Mouse (Mus musculus): ENCODE measurements around the gene Smim12. TPM values are rescaled to one million over a fixed set of nuclear protein-coding genes. Genes with fewer than 3 reads are reported as not detected.

Gene Smim12
- polyA plus RNA-seq, 1 experiment from 2014 or later: 33.9 TPM

DNA sequence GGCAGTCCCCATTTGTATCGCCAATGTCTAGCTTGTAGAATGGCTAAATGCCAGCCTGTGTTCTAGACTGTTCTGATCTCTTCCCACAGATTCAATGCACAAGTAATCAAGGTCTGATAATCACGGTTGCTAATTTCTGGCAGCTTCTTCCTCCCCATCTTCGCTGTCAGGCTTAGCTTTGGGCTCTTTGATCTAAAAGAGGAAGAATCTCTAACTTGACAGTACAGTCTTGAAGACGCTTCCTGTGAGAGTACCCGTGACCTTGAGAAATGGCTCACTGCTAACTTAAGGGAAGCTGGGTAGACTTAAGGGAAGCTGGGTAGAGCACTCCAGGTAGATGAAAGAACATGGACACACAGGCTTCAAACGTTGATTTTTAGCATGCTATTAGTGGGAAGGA, 888 bp upstream of the Smim12 start:
- Histone ChIP-seq H3K27ac (no peak overlapping the region), H3K9me3 (replicated peaks) (no peaks in the 10 kb centered on the region), H3K4me3 (no peak overlapping the region), H3K27me3 (replicated peaks) (peaks cover 21% of the 10 kb centered on the region), H3K36me3 (peaks cover 12% of the 10 kb centered on the region), H3K4me1 (peaks cover 27% of the 10 kb centered on the region), H3K9ac (no peak overlapping the region), H3K4me2 (peak overlapping the region; percentile 91; the same call in 1 of the 2 replicates)
- no peak for ATAC-seq
- 30% methylated on average over 6 of the region's 6 CpGs for WGBS (ENCODE audit: insufficient replicate concordance)

DNA sequence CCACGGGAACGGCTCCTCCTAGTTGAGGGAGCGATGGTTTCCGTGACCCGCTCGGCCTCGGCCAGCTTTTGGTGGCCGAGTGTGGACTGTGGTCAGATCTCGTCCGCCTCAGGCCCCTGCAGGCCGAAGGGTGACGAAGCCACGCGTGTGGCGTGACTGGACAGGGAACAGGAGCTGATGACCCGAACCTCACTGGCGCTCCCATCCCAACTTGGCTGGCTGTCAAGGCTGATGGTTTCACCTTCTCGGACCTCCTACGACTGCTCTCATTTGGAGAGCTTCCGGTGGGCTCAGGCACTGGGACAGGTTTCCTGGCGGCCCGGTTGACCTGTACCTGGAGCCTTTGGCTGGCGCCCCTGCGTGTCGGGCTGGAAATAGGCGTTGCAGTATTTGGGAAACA, 369 bp downstream of the Smim12 start:
- H3K9ac ChIP-seq: peak overlapping the region; percentile 93
- H3K36me3 ChIP-seq: peaks cover 22% of the 10 kb centered on the region
- H3K4me3 ChIP-seq: peak overlapping the region; percentile 95
- H3K9me3 ChIP-seq (replicated peaks): no peaks in the 10 kb centered on the region
- peak; percentile 62 for ATAC-seq
- peak overlapping the region; percentile 65; the same call in 1 of the 2 replicates for H3K27ac ChIP-seq
- H3K4me2 ChIP-seq: peak overlapping the region; percentile 91
- under 1% methylated on average over 26 of the region's 26 CpGs for WGBS (ENCODE audit: insufficient replicate concordance)
- peaks cover 8% of the 10 kb centered on the region for H3K27me3 ChIP-seq (replicated peaks)
- H3K4me1 ChIP-seq: peaks cover 27% of the 10 kb centered on the region

DNA sequence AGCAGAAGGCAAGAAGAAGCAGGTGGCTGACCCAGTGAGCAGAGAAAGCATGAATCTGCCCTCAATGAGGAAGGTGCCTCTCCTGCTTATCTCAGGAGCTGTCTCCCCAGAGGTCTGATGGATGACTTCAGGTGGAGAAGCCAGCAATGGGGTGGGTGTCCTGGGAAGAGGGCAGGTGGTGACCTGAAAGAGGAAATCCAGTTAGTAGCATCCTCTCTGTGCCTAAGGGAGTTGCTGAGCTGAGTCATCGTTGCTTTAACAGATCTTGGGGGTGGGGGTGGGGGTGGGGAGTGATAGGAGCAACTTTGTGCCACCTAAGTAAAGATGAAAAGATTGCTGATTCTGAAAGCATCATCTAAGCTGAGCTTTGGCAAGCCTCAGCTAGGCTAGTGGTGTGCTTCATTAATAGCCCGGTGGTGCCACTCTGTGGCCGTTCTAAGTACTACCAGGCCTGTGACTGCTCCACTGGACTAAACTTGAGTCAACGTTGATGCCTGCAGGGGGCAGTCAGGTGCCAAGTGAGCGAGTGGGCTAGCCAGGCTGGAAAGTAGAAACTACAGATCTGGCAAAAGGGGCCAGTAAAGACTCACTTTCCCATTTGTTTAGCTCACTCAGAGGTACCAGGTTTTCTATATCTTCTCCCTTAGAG, 6.2 kb downstream of the Smim12 start:
- peaks cover 25% of the 10 kb centered on the region for H3K36me3 ChIP-seq
- peaks cover 12% of the 10 kb centered on the region for H3K4me1 ChIP-seq
- no peak overlapping the region for H3K9ac ChIP-seq
- H3K27me3 ChIP-seq (replicated peaks): 0 out of 2 replicates have a peak, but pooled peaks cover 7% of the 10 kb centered on the region
- no peak overlapping the region for H3K4me2 ChIP-seq
- peak; percentile 86 for ATAC-seq
- 3% methylated on average over 5 of the region's 5 CpGs for WGBS (ENCODE audit: insufficient replicate concordance)
- no peak overlapping the region for H3K27ac ChIP-seq
- H3K4me3 ChIP-seq: no peak overlapping the region
- H3K9me3 ChIP-seq (replicated peaks): no peaks in the 10 kb centered on the region

DNA sequence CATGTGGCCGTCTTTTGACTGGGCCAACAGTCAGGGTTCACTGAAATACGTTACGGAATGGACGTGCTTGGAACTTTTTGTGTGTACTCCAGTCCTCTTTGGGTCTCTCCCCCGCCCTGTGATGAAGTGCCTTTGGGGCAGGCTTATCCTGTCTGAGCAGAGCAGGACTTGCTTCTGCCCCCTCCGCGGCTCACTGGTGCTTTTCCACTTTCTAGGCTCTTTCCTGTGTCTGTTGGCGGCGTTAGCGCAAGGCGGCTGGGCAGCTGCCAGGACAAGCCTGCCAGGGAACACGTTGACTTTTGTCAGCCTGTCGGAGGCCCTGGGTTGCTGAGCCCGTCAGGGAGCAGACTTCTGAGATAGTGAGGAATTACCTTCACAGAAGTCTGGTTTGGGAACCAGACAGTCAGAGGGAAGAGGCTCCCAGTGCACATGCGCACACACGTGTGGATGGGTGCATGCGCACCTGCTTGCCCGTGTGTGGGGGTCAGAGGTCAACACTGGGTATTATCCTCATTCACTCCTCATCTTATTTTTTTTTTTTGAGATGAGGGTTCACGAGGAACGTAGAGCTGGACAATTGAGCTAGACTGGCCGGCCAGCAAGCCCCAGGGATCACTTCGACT, 8.5 kb downstream of the Smim12 start:
- Histone ChIP-seq H3K27me3 (replicated peaks) (peaks cover 16% of the 10 kb centered on the region; the same call in 1 of the 2 replicates), H3K4me2 (peak overlapping the region; percentile 30), H3K9ac (no peak overlapping the region), H3K9me3 (replicated peaks) (no peaks in the 10 kb centered on the region), H3K36me3 (peaks cover 19% of the 10 kb centered on the region), H3K4me3 (no peak overlapping the region), H3K27ac (no peak overlapping the region), H3K4me1 (peaks cover 4% of the 10 kb centered on the region; the same call in 1 of the 2 replicates)
- no peak for ATAC-seq
- 41% methylated on average over 22 of the region's 22 CpGs for WGBS (ENCODE audit: insufficient replicate concordance)

DNA sequence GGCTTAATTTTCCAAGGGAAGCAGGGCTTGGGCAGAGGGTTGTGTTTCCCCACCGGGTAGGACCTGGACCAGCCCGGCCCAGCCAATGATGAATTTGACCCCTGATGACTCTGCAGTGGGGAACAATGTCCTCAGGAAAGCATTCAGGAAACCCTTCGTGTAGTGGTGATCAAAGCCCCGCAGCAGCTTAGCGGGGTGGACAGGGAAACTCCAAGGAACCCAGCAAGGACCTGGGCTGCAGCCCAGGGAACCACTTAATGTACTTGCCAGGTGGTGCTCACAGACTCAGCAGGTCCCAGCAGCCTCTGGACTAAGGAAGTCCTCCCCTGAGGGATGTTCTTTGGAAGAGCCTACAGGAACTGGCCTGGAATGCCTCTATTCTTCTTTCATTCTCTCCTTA, 13.2 kb downstream of the Smim12 start:
- Histone ChIP-seq H3K4me3 (no peak overlapping the region), H3K27ac (no peak overlapping the region), H3K27me3 (replicated peaks) (peaks cover 18% of the 10 kb centered on the region; the same call in 1 of the 2 replicates), H3K4me2 (no peak overlapping the region), H3K36me3 (no peaks in the 10 kb centered on the region), H3K9me3 (replicated peaks) (no peaks in the 10 kb centered on the region), H3K4me1 (peaks cover 4% of the 10 kb centered on the region; the same call in 1 of the 2 replicates), H3K9ac (no peak overlapping the region)
- WGBS (ENCODE audit: insufficient replicate concordance): 21% methylated on average over 5 of the region's 5 CpGs
- no peak for ATAC-seq

DNA sequence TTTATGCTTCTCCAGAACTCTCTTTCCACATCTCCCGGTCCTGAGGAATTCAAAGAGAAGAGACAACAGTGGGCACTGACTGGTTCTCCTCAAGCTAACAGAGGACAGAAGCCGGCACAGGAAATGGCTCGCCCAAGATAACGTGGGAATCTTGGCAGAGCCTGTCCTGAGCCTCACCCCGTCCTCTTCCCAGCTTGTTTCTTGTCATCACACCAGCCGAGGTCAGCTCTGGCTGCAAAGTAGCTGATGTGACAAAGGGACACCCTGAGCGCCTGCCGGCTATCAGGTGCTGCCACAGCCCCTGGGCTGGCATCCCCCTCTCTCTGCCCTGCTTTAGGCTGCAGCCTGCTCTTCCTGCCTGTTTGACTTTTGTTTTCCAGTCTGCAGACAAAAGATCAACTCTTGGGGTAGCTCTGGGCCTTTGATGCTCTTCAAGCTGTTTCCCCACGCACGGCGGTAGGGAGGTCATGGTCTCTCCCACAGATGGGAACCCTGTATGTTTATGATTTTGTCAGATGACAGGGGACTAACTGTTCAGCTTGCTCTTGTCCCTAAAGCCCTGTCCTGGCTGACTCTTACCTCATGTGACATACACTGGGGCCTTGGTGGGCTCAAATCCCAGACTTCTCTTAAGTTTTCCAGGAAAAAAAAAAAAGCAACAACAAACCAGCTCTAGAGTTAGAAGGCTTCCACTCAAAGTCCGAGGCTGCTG, 14.8 kb downstream of the Smim12 start:
- no peak overlapping the region for H3K9ac ChIP-seq
- peaks cover 13% of the 10 kb centered on the region; the same call in 1 of the 2 replicates for H3K27me3 ChIP-seq (replicated peaks)
- WGBS (ENCODE audit: insufficient replicate concordance): 25% methylated on average over 12 of the region's 12 CpGs
- no peaks in the 10 kb centered on the region for H3K36me3 ChIP-seq
- H3K27ac ChIP-seq: no peak overlapping the region
- ATAC-seq: 0 out of 2 replicates have a peak, but pooled peaks have one; percentile 37
- H3K4me2 ChIP-seq: no peak overlapping the region
- 0 out of 2 replicates have a peak, but pooled peaks cover 8% of the 10 kb centered on the region for H3K4me1 ChIP-seq
- no peak overlapping the region for H3K4me3 ChIP-seq
- no peaks in the 10 kb centered on the region for H3K9me3 ChIP-seq (replicated peaks)

DNA sequence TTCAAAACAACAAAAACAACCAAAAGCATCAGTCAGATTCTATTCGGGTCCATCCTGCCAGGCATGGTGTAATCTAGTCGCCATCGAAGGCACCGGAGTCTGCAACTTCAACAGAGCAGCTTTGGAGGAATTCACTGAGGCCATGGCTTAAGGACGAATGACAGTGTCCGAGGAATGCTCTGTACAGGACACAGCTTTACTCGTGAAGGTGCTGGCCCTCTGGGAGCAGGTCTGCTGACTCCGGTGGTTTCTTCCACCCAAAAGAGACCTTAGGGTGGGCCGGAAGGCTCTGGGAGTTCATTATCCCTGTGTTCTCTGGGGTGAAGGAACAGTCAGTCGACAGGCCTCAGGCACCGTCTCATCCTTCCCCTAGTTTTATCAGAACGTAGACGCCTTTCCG, 18.0 kb downstream of the Smim12 start:
- H3K9me3 ChIP-seq (replicated peaks): no peaks in the 10 kb centered on the region
- H3K27me3 ChIP-seq (replicated peaks): peaks cover 8% of the 10 kb centered on the region; the same call in 1 of the 2 replicates
- no peaks in the 10 kb centered on the region for H3K36me3 ChIP-seq
- 78% methylated on average over 14 of the region's 14 CpGs for WGBS (ENCODE audit: insufficient replicate concordance)
- H3K4me3 ChIP-seq: no peak overlapping the region
- H3K4me1 ChIP-seq: 0 out of 2 replicates have a peak, but pooled peaks cover 18% of the 10 kb centered on the region
- ATAC-seq: no peak
- H3K9ac ChIP-seq: no peak overlapping the region
- H3K27ac ChIP-seq: no peak overlapping the region
- H3K4me2 ChIP-seq: no peak overlapping the region

DNA sequence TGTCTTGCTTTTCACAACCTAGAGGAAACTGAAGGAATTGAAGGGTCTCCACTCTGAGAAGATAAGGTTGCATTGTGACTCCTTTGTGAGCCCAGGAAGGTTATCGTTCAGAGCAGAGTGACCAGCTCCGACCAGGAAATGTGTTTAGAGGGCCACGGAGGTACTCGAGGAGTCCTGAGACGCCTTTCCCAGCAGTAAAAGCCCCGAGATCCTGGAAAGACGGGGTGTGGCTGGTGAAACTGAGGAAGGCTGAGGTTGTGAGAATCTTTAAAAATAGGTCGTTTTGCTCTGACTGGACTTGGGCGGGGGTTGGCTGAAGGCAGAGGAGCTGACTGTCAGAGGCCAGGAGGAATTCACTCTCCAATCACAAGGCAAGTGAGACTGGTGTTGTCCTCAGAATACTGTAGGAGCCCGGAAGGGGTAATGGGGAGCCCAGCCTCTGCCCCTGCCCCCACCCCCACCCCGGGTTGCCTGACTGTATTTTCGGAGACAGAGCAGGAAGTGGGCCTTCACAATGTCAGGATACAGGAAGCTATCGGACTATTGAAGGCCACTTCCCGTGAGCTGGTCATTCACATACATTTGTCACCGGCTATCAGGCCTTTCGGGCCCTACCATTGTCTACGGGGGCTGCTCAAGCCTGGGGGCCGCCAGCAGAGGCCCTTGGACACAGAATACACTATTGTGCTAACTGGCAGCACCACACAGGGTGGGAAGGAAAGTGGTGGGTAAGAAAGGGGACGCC, 20.0 kb downstream of the Smim12 start:
- WGBS (ENCODE audit: insufficient replicate concordance): 24% methylated on average over 19 of the region's 19 CpGs
- Histone ChIP-seq H3K36me3 (no peaks in the 10 kb centered on the region), H3K27ac (peak overlapping the region; percentile 30; the same call in 1 of the 2 replicates), H3K27me3 (replicated peaks) (no peaks in the 10 kb centered on the region), H3K4me3 (no peak overlapping the region), H3K4me2 (peak overlapping the region; percentile 13), H3K4me1 (0 out of 2 replicates have a peak, but pooled peaks cover 18% of the 10 kb centered on the region), H3K9ac (no peak overlapping the region), H3K9me3 (replicated peaks) (no peaks in the 10 kb centered on the region)
- ATAC-seq: peak; percentile 54

DNA sequence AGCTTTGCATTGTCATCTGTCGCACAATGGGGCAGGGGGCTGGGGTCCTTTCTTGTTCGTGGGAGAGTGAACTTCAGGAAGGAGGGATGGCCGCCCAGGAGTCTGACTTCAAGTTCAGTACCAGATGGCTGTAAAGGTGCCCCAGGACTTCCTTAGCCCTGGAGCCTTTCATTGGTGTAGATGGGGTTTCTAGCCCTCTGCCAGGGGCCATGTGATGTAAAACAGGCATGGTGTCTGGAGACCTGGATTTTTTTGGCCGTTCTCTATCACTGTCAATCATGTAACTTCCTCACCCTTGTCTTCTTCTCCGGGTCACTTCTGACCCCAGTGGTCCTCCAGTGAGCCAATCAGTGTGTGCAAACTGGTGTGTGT, 20.6 kb downstream of the Smim12 start:
- Histone ChIP-seq H3K27me3 (replicated peaks) (no peaks in the 10 kb centered on the region), H3K4me1 (0 out of 2 replicates have a peak, but pooled peaks cover 18% of the 10 kb centered on the region), H3K4me3 (no peak overlapping the region), H3K27ac (peak overlapping the region; percentile 30; the same call in 1 of the 2 replicates), H3K4me2 (peak overlapping the region; percentile 13), H3K36me3 (no peaks in the 10 kb centered on the region), H3K9me3 (replicated peaks) (no peaks in the 10 kb centered on the region), H3K9ac (no peak overlapping the region)
- WGBS (ENCODE audit: insufficient replicate concordance): 28% methylated on average over 5 of the region's 5 CpGs
- 0 out of 2 replicates have a peak, but pooled peaks have one; percentile 8 for ATAC-seq

DNA sequence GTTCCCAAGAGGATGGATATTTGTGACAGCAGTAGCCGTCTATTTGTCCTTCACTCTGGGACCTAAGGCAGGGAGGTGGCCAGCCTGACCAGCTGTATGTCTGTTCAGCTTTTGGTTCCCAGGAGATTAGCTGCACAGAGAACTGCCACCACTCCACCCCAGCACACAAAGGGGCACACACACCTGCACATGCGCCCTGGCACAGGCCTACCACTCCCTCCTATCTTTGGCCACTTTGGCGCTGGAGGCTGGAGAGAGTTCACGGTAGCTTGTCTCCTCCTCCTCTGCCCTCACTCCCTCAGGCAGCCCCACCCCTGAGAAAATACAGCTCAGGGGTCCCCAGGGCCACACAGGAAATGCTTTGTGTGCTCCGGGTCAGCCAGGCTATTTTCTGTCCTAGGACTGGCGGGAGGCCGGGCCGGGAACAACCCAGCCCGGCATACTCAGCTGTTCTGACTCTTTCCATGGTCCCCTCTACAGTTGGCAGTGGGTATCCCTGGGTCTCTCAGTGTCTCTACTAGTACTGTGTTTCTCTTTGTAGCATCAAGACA, 34.9 kb downstream of the Smim12 start:
- no peak overlapping the region for H3K4me3 ChIP-seq
- no peaks in the 10 kb centered on the region for H3K36me3 ChIP-seq
- WGBS (ENCODE audit: insufficient replicate concordance): 40% methylated on average over 9 of the region's 9 CpGs
- H3K27ac ChIP-seq: no peak overlapping the region
- no peaks in the 10 kb centered on the region for H3K27me3 ChIP-seq (replicated peaks)
- no peak for ATAC-seq
- no peaks in the 10 kb centered on the region for H3K4me1 ChIP-seq
- no peak overlapping the region for H3K9ac ChIP-seq
- H3K9me3 ChIP-seq (replicated peaks): no peaks in the 10 kb centered on the region
- H3K4me2 ChIP-seq: no peak overlapping the region

DNA sequence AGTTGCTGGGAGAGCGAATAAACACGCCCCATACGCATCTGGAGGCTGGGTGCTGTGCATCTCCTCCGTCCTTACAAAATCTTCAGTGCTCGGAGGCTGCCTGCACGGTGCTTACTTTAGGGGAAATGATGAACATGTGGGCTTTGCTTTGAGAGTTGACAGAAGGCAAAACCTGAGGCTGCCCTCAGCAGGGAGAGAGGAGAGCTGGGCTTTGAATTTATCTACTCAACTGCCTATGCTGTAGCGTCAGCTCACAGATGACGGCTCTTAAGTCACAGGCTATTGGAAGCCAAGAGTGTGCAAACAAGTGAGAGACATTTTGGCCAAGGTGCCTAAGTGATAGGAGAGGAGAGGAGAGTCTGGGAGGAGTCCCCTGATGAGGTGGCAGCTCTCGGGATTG, 35.7 kb downstream of the Smim12 start:
- no peak for ATAC-seq
- H3K4me2 ChIP-seq: no peak overlapping the region
- H3K4me1 ChIP-seq: no peaks in the 10 kb centered on the region
- no peaks in the 10 kb centered on the region for H3K36me3 ChIP-seq
- no peaks in the 10 kb centered on the region for H3K9me3 ChIP-seq (replicated peaks)
- H3K9ac ChIP-seq: no peak overlapping the region
- H3K27me3 ChIP-seq (replicated peaks): no peaks in the 10 kb centered on the region
- no peak overlapping the region for H3K4me3 ChIP-seq
- 68% methylated on average over 9 of the region's 9 CpGs for WGBS (ENCODE audit: insufficient replicate concordance)
- no peak overlapping the region for H3K27ac ChIP-seq
